Mouse (Mus musculus) adrenal gland, postnatal 36 days (tissue): ENCODE measurements around the gene Spcs1. TPM values are rescaled to one million over a fixed set of nuclear protein-coding genes. Genes with fewer than 3 reads are reported as not detected.

Experiments used
- DNase-seq, 2 experiments: peaks; one replicate each; pipeline ENCODE4 v3.0.0; 2021; ENCODE audit warnings: mixed read lengths in 1 of 2
- total RNA-seq, 2 experiments: library from RNA; stranded (reverse); gene quantifications; 2 replicates each; pipeline ENCODE4 v1.2.3; 2021

The Spcs1 gene
- total RNA-seq, 2 experiments from 2014 or later = 240 to 257 TPM

DNA sequence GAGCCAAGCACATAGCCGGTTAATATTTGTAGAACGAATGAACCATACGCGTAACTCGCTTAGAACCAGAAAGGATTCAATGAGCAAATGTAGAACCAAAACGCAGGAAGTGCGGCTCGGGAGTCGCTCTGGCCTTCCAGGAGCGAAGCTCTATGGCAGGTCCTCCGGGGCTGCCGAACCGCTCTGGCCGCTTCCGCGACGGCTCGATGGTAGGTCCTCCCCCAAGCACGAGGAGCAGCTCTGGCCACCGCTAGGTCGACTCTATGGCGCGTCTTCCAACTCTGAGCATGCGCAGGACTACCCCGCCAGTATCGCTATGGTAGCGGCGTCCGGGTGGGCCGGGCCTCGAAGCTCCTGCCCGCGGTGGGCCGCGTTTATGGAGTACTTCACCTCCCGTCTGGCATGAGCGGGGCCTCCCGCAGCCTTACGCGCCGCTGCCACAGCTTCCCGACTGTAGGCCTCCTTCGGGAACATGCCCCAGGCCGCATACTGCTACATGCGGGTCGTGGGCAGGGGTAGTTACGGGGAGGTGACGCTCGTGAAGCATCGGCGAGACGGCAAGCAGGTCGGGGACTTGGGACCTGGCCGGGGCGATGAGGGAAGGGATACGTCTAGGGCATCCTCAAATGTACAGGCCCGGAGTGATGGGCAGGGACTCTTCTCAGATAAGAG, 50.2 kb downstream of the Spcs1 start, which contains the start of gene Nek4:
Gene Nek4, plus strand, starts transcription at position 224 of the 672 bp plus-strand sequence.
- DNase-seq = peak; percentile 96 to 98

DNA sequence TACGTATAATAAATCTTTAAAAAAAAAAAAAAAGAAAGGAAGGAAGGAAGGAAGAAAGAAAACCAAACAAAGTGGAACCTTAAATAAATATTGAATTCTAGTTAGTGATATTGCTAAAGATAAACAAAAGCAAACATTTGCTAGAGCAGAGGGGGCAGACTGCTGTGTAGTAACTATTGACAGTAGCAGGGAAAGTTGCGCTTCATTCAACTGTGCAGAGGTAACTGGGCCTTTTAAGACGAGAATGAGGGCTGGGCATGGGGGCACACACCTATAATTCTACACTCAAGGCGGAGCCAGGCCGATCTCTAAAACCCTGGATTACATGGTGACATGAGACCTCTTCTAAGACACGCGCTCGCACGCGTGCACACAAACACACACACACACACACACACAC, 51.5 kb downstream of the Spcs1 start:
- no peak for DNase-seq

Other genes starting within 250 kb of the Spcs1 start
- gene Tmem110, start 176.1 kb downstream of the Spcs1 start, total RNA-seq = 10 to 100 TPM; 16.9 to 26.3 TPM
- gene Mustn1, start 122.5 kb downstream of the Spcs1 start, total RNA-seq = 1 to 10 TPM; 2.2 to 4.7 TPM
- 1 to 10 TPM; 4.5 to 5.3 TPM for gene Itih4, start 115.2 kb downstream of the Spcs1 start, total RNA-seq
- gene Itih3, start 77.9 kb downstream of the Spcs1 start, total RNA-seq = 1 to 10 TPM in 1 of 2 experiments, under 1 TPM in 1; 0.16 to 2.0 TPM
- gene Itih1, start 58.4 kb downstream of the Spcs1 start, total RNA-seq = under 1 TPM in 1 of 2 experiments, not detected in 1; 0.36 TPM
- gene Nek4, start 50.3 kb downstream of the Spcs1 start, total RNA-seq = 10 to 100 TPM; 11.2 to 12.6 TPM
- gene Glt8d1, start 272 bp downstream of the Spcs1 start, total RNA-seq = 10 to 100 TPM; 45.8 to 49.2 TPM
- gene Pbrm1, start 17.5 kb upstream of the Spcs1 start, total RNA-seq = 10 to 100 TPM; 56.9 to 57.6 TPM
- 100 to 1,000 TPM in 1 of 2 experiments, 10 to 100 TPM in 1; 70.5 to 126 TPM for gene Gnl3, start 17.5 kb upstream of the Spcs1 start, total RNA-seq
- gene Smim4, start 127.3 kb upstream of the Spcs1 start, total RNA-seq = 10 to 100 TPM; 50.5 to 85.0 TPM
- gene Nt5dc2, start 129.4 kb upstream of the Spcs1 start, total RNA-seq = 10 to 100 TPM; 24.0 to 29.3 TPM
- gene Stab1, start 167.0 kb upstream of the Spcs1 start, total RNA-seq = 10 to 100 TPM; 61.7 to 88.5 TPM
- gene Tnnc1, start 206.6 kb upstream of the Spcs1 start, total RNA-seq = 1 to 10 TPM in 1 of 2 experiments, under 1 TPM in 1; 0.76 to 1.5 TPM
- gene Nisch, start 215.3 kb upstream of the Spcs1 start, total RNA-seq = 100 to 1,000 TPM; 265 to 294 TPM
- gene Sema3g, start 216.2 kb upstream of the Spcs1 start, total RNA-seq = 1 to 10 TPM; 5.7 to 9.6 TPM
- gene Phf7, start 249.6 kb upstream of the Spcs1 start, total RNA-seq = 1 to 10 TPM; 5.1 to 8.9 TPM
- gene Bap1, start 249.8 kb upstream of the Spcs1 start, total RNA-seq = 10 to 100 TPM; 61.8 to 63.2 TPM